Mouse (Mus musculus) embryo, embryonic 11 days (tissue): ENCODE measurements around the gene Skint9.
"Not testable (repeated sequence)": the region's sequence is repeated elsewhere in the genome, so short reads cannot be mapped to it uniquely, and the experiment has no call there.

Experiments
- DNase-seq: peaks from one replicate; pipeline ENCODE4 v3.0.0-alpha.2; 2015

The Skint9 gene

GRCm38 (mm10) chr4:112433885-112434284 is at the start of gene Skint9:
TSS of gene Skint9 (minus strand) at chr4:112433985.
- no peak for DNase-seq

GRCm38 (mm10) chr4:112432685-112433084 is 1.1 kb downstream of the Skint9 start:
- no peak for DNase-seq

- no peak for DNase-seq
Measured at GRCm38 (mm10) chr4:112432223-112432622, 1.6 kb downstream of the Skint9 start.

GRCm38 (mm10) chr4:112349111-112349510 is 84.7 kb downstream of the Skint9 start:
- not testable (repeated sequence) for DNase-seq
